Mouse (Mus musculus) heart, adult 2 months (tissue): ENCODE results near the gene Cfap43. TPM values are rescaled to one million over a fixed set of nuclear protein-coding genes. Genes with fewer than 3 reads are reported as not detected.

Experiments
- DNase-seq, 2 experiments: peaks; one replicate each; pipeline ENCODE4 v3.0.0; 2021
- H3K27ac ChIP-seq: fragments of 200-600 bp; 2 replicates; pipeline ENCODE4 v1.8.1; 2022
- H3K27me3 ChIP-seq: fragments of 200-500 bp; 2 replicates; pipeline ENCODE4 v1.6.1; 2012; ENCODE audit warnings: mild to moderate bottlenecking, low read length, inconsistent platforms, mixed read lengths; ENCODE audit not compliant: control insufficient read depth, insufficient read depth
- H3K36me3 ChIP-seq: fragments of 200-500 bp; 2 replicates; pipeline ENCODE4 v1.6.1; 2012; ENCODE audit warnings: low read length, inconsistent platforms; ENCODE audit not compliant: control insufficient read depth, insufficient read depth
- H3K4me1 ChIP-seq: fragments of 200-500 bp; 2 replicates; pipeline ENCODE4 v1.6.1; 2011; ENCODE audit warnings: low read length; ENCODE audit not compliant: control insufficient read depth, insufficient read depth
- H3K4me3 ChIP-seq: fragments of 200-600 bp; 2 replicates; pipeline ENCODE4 v1.8.1; 2022
- H3K79me2 ChIP-seq: fragments of 200-500 bp; replicated peaks from 2 replicates; pipeline ENCODE4 v1.6.1; 2012; ENCODE audit warnings: mild to moderate bottlenecking, inconsistent platforms, low read length, moderate library complexity, mixed read lengths; ENCODE audit not compliant: control insufficient read depth, insufficient read depth
- H3K9ac ChIP-seq: fragments of 200-500 bp; 2 replicates; pipeline ENCODE4 v1.6.1; 2012; ENCODE audit warnings: low read depth, mild to moderate bottlenecking, control low read depth, inconsistent platforms, low read length, mixed read lengths
- CTCF ChIP-seq: fragments of 200-600 bp; IDR thresholded peaks from 2 replicates; pipeline ENCODE4 v1.8.1; 2022; ENCODE audit warnings: antibody characterized with exemption, mild to moderate bottlenecking, moderate library complexity
- EP300 ChIP-seq: fragments of 200-500 bp; IDR thresholded peaks from 2 replicates; pipeline ENCODE4 v1.6.1; 2011; ENCODE audit warnings: low read depth, low read length, control low read depth; ENCODE audit not compliant: insufficient read depth
- POLR2A ChIP-seq: fragments of 200-500 bp; IDR thresholded peaks from 2 replicates; pipeline ENCODE4 v1.6.1; 2011; ENCODE audit warnings: mild to moderate bottlenecking, low read depth, low read length, control low read depth; ENCODE audit not compliant: insufficient read depth
- WGBS: fragments of 180-500 bp; shearing (Covaris S2); methylation state at CpG from one replicate; pipeline ENCODE4 v1.1.7; 2018; 5-methylcytosine and 5-hydroxymethylcytosine counted together
- intact Hi-C: fragments of 180-260 bp; cut with DNase I; formaldehyde crosslinking; loops from one replicate; pipeline ENCODE4 v1.15.1; 2025
- polyA plus RNA-seq: library from polyadenylated mRNA; depleted of rRNA; stranded (reverse); fragments of >200 nt; gene quantifications from 2 replicates; pipeline ENCODE4 v1.2.3, GENCODE M21; 2012
- total RNA-seq, 2 experiments: library from RNA; stranded (reverse); gene quantifications; 2 replicates each; pipeline ENCODE4 v1.2.3; 2021

The Cfap43 gene
- total and polyA plus RNA-seq, 3 experiments, result 0.86 TPM; not detected in 2

DNA sequence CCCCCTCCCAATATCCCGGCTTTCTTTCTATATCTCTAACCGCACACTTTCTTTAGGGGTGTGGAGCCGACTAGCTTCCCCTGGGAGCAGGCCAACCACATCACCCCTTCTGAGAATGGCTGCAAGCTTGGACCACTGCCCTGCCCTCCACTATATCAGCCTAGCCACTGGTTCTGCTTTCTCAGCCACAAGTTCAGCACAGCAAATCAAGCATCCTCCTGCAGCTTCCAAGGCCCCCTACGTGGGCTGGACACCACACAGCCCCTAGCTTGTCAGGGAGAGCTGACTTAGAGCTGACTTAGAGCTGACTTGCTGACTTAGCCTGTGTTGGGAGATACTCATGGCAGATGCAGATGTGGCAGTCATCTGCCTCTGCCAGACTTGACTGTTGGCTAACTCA is 14.0 kb downstream of the Cfap43 start:
- H3K9ac ChIP-seq, result no peak overlapping the region
- H3K27me3 ChIP-seq, result no peaks in the 10 kb centered on the region
- H3K4me1 ChIP-seq, result peaks cover 24% of the 10 kb centered on the region
- H3K79me2 ChIP-seq, result no peaks in the 10 kb centered on the region
- TF ChIP-seq EP300 (no peak), POLR2A (no peak), CTCF (no peak)
- DNase-seq, result no peak
- no peak overlapping the region for H3K27ac ChIP-seq
- intact Hi-C loops, result no loop called here
- no peak overlapping the region for H3K4me3 ChIP-seq
- no peaks in the 10 kb centered on the region for H3K36me3 ChIP-seq
- WGBS, result 84% methylated on average over 4 of the region's 4 CpGs

DNA sequence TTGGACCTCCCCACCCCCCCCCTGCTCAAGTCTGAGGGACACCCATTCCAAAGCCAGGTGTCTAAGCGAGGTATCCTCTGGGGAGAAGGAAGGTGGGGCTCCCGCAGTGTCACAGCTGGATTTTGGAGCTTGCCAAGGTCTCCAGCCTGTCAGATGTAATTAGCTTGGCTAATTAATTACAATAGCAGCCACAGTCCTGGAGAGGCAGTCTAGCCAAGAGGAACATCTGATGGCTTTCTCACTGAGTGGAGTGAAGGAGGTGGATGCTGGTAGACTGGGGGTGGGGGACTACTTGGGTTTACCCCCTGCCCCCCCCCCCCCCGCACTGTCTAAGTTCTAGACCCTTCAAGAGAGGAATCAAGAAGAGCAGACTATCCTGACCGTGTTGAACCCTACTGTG is 15.4 kb downstream of the Cfap43 start:
- Histone ChIP-seq H3K36me3 (no peaks in the 10 kb centered on the region), H3K4me1 (peaks cover 20% of the 10 kb centered on the region), H3K9ac (no peak overlapping the region), H3K4me3 (no peak overlapping the region), H3K27ac (no peak overlapping the region), H3K79me2 (no peaks in the 10 kb centered on the region), H3K27me3 (no peaks in the 10 kb centered on the region)
- TF ChIP-seq CTCF (no peak), POLR2A (no peak)
- 70% methylated on average over 4 of the region's 4 CpGs for WGBS
- DNase-seq, result no peak
- intact Hi-C loops, result no loop called here

DNA sequence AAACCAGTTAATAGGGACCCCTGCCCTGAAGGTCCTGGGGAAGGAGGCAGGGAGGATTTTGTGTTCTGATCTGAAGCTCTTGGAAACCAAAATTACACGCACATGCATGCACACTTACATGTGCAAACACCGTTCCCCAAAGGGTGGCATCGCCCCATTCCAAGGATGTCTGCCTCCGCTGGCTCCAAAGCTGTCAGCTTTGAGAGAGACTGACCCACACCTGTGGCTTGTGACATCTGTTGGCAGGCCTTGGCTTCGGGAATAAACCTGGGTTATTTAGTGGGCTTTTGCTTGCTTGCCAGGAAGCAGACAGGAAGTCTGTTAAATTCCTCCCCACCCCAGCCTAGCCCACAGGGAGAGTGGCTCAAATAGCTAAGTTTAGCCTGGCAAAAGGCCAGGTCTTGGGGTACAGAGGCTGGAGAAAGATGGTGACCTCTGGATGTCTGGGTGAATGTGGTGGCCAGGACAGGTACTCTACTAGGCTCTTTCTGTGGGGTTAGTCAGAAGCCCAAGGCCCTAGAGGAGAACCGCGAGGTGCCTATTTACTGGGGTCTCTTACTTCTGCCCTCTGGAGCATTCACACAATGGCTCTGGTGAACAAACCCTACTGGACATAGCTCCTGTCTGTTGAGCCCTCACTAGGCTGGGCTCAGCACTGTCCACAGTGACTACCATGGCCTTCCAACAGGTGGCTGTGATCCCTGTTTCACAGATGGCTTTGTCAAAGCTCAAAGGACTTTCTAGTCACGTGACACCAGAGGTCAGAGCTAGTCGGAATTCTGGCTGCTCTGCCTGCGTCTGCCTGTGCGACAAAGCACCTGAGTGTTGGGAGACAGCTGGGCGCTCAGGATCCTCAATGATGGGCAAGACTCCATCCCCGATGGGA is 16.5 kb downstream of the Cfap43 start:
- intact Hi-C loops, result no loop called here
- no peak overlapping the region for H3K9ac ChIP-seq
- H3K4me1 ChIP-seq, result peaks cover 18% of the 10 kb centered on the region

DNA sequence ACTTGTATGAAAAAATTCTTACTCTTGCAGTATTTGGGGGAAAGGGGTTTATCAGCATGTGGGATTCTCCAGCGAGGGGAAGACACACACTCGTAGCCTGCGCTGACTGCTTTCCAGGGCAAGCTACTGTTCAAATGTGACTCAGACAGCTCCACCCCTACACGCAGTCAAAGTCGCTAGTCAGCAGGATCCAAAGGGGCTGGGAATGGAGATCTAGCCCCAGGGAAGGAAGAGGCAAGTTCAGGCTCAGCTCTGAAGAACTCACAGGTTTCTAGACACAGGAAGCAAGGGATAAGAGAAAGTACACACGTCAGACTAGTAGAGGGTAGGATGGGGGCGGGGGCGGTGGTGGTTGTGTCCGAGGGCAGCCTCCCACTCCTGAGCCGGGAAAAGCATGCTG is 18.5 kb downstream of the Cfap43 start:
- H3K9ac ChIP-seq, result no peak overlapping the region
- no peak for DNase-seq
- H3K4me1 ChIP-seq, result peaks cover 18% of the 10 kb centered on the region
- 82% methylated on average over 10 of the region's 10 CpGs for WGBS
- TF ChIP-seq EP300, result no peak
- no peak for TF ChIP-seq POLR2A
- TF ChIP-seq CTCF, result no peak
- no peak overlapping the region for H3K27ac ChIP-seq
- H3K36me3 ChIP-seq, result no peaks in the 10 kb centered on the region
- no peaks in the 10 kb centered on the region for H3K27me3 ChIP-seq
- intact Hi-C loops, result no loop called here
- no peak overlapping the region for H3K4me3 ChIP-seq
- H3K79me2 ChIP-seq, result no peaks in the 10 kb centered on the region

More for the DNA sequence above, 16.5 kb downstream of the Cfap43 start:
- Histone ChIP-seq H3K79me2 (no peaks in the 10 kb centered on the region), H3K4me3 (no peak overlapping the region), H3K27me3 (no peaks in the 10 kb centered on the region), H3K36me3 (no peaks in the 10 kb centered on the region), H3K27ac (peak overlapping the region; percentile 45)
- WGBS, result 39% methylated on average over 13 of the region's 13 CpGs
- TF ChIP-seq CTCF, result no peak
- TF ChIP-seq EP300, result no peak
- TF ChIP-seq POLR2A, result no peak
- DNase-seq, result peak in 1 of 2 experiments; percentile 48

DNA sequence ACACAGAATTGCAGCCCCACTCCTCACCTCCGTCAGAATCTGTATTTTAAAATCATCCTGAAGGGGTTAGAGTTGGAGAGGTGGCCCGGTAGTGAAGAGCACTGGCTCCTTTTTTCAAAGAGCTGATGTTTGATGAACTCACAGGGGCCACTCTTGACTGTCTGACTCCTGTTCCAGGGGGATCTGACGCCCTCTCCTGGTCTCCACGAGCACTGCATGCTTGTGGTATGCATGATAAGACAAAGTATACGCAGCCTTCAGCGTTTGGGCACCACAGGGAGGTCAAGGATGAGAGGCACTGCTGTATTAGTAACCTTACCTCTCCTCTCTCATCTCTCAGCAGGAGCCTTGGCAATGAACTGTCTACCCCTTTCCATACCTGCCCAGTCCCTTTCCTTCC is 19.1 kb downstream of the Cfap43 start:
- no peak overlapping the region for H3K9ac ChIP-seq
- H3K79me2 ChIP-seq, result no peaks in the 10 kb centered on the region
- WGBS, result 69% methylated on average over 6 of the region's 6 CpGs
- DNase-seq, result no peak
- H3K27ac ChIP-seq, result no peak overlapping the region
- no peaks in the 10 kb centered on the region for H3K27me3 ChIP-seq
- H3K4me3 ChIP-seq, result no peak overlapping the region
- H3K36me3 ChIP-seq, result no peaks in the 10 kb centered on the region
- TF ChIP-seq EP300 (no peak), POLR2A (no peak), CTCF (peak; percentile 36)
- intact Hi-C loops, result no loop called here
- peaks cover 18% of the 10 kb centered on the region for H3K4me1 ChIP-seq

DNA sequence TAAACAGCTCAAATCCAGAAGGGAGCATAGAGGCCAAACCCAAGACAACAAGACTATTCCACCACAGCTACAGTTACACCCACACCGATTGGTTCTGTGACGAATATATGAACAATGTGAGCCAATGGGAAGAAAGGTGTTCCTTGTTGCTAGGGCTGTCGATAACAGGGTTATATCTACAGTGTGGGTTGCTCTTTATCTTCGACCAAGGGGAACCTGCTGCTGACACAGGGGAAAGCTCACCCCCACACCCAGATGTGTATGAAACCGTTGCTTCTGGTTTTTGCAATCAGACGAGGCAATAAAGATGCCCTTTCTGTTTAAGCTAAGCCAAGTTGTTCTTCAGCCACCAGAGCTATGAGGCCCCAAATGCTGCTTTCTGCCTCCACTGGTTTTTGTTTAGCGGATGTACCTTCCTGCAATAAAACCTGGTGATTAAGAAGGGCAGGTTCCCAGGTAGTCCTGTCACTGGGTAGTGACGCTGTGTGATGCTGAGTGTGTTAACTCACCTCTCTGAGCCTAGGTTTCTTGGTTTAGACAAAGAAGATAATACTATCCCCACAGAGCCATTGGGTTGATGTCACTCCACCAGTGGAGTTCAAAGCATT is 20.5 kb downstream of the Cfap43 start:
- Histone ChIP-seq H3K79me2 (no peaks in the 10 kb centered on the region), H3K27me3 (no peaks in the 10 kb centered on the region), H3K4me1 (peaks cover 18% of the 10 kb centered on the region), H3K4me3 (no peak overlapping the region), H3K9ac (no peak overlapping the region), H3K36me3 (no peaks in the 10 kb centered on the region), H3K27ac (no peak overlapping the region)
- intact Hi-C loops, result no loop called here
- WGBS, result 86% methylated on average over 8 of the region's 8 CpGs
- TF ChIP-seq CTCF (no peak), EP300 (no peak), POLR2A (no peak)
- no peak for DNase-seq
